Mouse (Mus musculus): ENCODE data around the gene Pigx.

Pigx gene

DNA sequence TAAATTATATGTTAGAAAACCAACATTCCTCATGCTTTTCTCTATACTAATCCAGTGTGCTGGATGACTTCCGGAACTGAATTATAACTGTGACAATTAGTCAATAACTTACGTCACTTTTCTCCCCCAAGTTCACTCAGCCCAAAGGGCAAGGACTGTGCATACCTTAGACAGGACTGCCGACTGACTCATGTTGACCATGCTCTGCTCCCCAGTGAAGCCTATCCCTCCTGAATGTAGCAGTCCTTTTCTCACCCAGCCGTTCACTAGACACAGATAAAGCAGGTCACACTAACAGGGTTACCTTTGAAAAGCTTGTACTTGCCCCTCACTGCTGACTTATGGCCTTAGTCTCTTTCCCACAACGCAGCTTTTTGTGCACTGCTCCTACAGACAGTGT is 40.7 kb downstream of the Pigx start:
- DNase-seq (ENCODE audit: low read depth): no peak

DNA sequence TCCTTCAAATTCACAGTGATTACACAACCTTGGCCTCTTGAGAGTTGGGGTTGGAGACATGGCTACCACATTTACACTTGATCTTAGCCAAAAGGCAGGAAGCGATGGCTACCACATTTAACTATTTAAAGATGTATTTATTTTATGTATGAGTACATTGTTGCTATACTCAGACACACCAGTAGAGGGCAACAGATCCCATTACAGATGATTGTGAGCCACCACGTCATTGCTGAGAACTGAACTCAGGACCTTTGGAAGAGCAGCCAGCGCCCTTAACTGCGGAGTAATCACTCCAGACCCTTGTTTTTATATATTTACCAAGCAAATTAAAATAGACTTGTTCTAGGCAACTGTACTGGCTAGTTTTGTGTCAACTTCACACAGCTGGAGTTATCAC is 57.2 kb downstream of the Pigx start:
- no peak for DNase-seq (ENCODE audit: low read depth)

Measured in fibroblast of lung, adult 2 months (primary cell).